Mouse (Mus musculus): Measurements from ENCODE around the gene Csad. TPM values are rescaled to one million over a fixed set of nuclear protein-coding genes. Genes with fewer than 3 reads are reported as not detected.

The Csad gene
- polyA plus RNA-seq, 1 experiment, result 77.6 TPM

DNA sequence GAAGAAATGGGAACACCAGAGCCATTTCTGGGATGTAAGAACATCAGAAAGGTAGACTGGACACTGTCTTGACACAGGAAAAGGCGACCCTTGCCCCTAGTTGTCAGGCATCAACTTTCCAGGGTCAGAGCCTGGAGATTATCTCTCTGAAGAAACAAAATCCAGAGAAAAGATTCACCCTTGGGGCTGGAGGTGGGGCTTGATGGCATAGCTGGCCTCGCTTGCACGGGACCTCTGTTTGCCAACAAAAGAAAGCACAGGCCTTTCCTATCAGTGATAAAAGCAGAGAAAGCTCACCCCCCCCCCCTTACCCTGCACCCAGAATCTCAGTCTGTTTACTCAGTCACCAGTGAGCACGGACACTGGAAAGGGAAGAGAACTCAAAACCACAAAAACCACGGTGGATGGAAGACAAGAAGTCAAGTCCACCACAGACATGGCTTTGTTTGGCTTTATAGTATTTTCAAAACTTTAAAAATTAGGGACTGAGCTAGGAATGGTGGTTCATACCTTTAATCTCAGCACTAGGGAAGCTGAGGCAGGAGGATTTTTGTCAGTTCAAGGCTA is 11.6 kb downstream of the Csad start:
- no peaks in the 10 kb centered on the region for H3K27me3 ChIP-seq (ENCODE audit: control insufficient read depth, insufficient read depth, low read length)
- TF ChIP-seq CTCF (IDR thresholded peaks at IDR 0.05; ENCODE audit: borderline replicate concordance, control insufficient read depth, extremely low read depth, insufficient read depth, low read length, poor library complexity) (no peak), POLR2A (IDR thresholded peaks at IDR 0.05; ENCODE audit: control insufficient read depth, extremely low read depth, insufficient read depth, low read length, poor library complexity) (no peak)
- no peak overlapping the region for H3K4me3 ChIP-seq (ENCODE audit: control insufficient read depth, insufficient read depth, low read length)
- no peak for DNase-seq
- 38% methylated on average over 5 of the region's 5 CpGs for WGBS
- no peaks in the 10 kb centered on the region for H3K4me1 ChIP-seq (replicated peaks; ENCODE audit: control insufficient read depth, insufficient read depth, low read length)
- H3K36me3 ChIP-seq (ENCODE audit: control insufficient read depth, insufficient read depth, low read length), result no peaks in the 10 kb centered on the region
- no peak overlapping the region for H3K27ac ChIP-seq (ENCODE audit: control insufficient read depth, insufficient read depth, low read length)

GRCm38 (mm10) chr15:102192271-102192812 is 12.2 kb downstream of the Csad start:
- no peak for DNase-seq
- Histone ChIP-seq H3K36me3 (ENCODE audit: control insufficient read depth, insufficient read depth, low read length) (no peaks in the 10 kb centered on the region), H3K4me3 (ENCODE audit: control insufficient read depth, insufficient read depth, low read length) (no peak overlapping the region), H3K27me3 (ENCODE audit: control insufficient read depth, insufficient read depth, low read length) (no peaks in the 10 kb centered on the region), H3K4me1 (replicated peaks; ENCODE audit: control insufficient read depth, insufficient read depth, low read length) (no peaks in the 10 kb centered on the region), H3K27ac (ENCODE audit: control insufficient read depth, insufficient read depth, low read length) (no peak overlapping the region)
- no peak for TF ChIP-seq POLR2A (IDR thresholded peaks at IDR 0.05; ENCODE audit: control insufficient read depth, extremely low read depth, insufficient read depth, low read length, poor library complexity)
- TF ChIP-seq CTCF (IDR thresholded peaks at IDR 0.05; ENCODE audit: borderline replicate concordance, control insufficient read depth, extremely low read depth, insufficient read depth, low read length, poor library complexity), result no peak
- WGBS, result 82% methylated on average over 7 of the region's 7 CpGs

DNA sequence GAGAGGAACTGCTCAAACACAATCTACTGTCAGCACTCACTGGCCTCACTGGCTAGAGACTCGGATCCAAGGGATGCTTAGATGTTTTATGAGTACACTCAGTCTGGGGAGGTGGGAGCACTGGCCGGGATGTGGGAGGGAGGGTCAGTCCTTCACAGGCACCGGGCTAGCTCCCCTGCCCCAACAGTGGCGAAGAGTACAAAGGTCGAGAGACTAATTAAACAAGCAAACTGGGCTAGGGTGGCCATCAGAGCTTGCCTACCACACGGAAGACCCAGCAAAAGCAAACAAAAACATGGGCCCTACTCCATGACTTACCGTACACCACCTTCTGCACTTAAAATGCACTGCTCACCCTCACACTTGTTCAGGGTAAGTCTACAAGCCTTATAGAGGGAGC is 12.8 kb downstream of the Csad start:
- Histone ChIP-seq H3K4me1 (replicated peaks; ENCODE audit: control insufficient read depth, insufficient read depth, low read length) (no peaks in the 10 kb centered on the region), H3K27ac (ENCODE audit: control insufficient read depth, insufficient read depth, low read length) (no peak overlapping the region), H3K36me3 (ENCODE audit: control insufficient read depth, insufficient read depth, low read length) (no peaks in the 10 kb centered on the region), H3K4me3 (ENCODE audit: control insufficient read depth, insufficient read depth, low read length) (no peak overlapping the region), H3K27me3 (ENCODE audit: control insufficient read depth, insufficient read depth, low read length) (no peaks in the 10 kb centered on the region)
- no peak for DNase-seq
- TF ChIP-seq POLR2A (IDR thresholded peaks at IDR 0.05; ENCODE audit: control insufficient read depth, extremely low read depth, insufficient read depth, low read length, poor library complexity) (no peak), CTCF (IDR thresholded peaks at IDR 0.05; ENCODE audit: borderline replicate concordance, control insufficient read depth, extremely low read depth, insufficient read depth, low read length, poor library complexity) (no peak)
- WGBS, result 94% methylated on average over 7 of the region's 7 CpGs

DNA sequence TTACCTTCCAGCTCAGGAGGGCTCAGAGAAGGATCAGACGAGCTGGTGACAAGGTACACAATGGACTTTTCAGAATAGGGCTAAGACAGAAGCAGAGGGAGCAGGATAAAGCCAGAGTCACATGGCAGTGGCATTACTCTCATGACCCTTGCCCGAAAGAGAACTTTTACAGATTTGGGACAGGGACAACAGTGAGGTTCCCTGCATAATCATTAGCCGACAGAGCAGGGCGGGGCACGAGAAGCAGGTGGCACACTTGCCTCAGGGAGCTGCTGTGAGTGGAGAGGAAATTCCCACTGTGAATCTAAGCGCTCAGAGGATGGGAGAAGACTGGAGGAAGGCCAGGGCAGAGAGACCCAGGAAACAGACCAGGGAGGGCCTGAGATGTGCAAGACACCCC is 15.6 kb downstream of the Csad start:
- H3K4me1 ChIP-seq (replicated peaks; ENCODE audit: control insufficient read depth, insufficient read depth, low read length), result no peaks in the 10 kb centered on the region
- no peak for DNase-seq
- H3K36me3 ChIP-seq (ENCODE audit: control insufficient read depth, insufficient read depth, low read length), result no peaks in the 10 kb centered on the region
- TF ChIP-seq CTCF (IDR thresholded peaks at IDR 0.05; ENCODE audit: borderline replicate concordance, control insufficient read depth, extremely low read depth, insufficient read depth, low read length, poor library complexity), result no peak
- TF ChIP-seq POLR2A (IDR thresholded peaks at IDR 0.05; ENCODE audit: control insufficient read depth, extremely low read depth, insufficient read depth, low read length, poor library complexity), result no peak
- no peaks in the 10 kb centered on the region for H3K27me3 ChIP-seq (ENCODE audit: control insufficient read depth, insufficient read depth, low read length)
- no peak overlapping the region for H3K27ac ChIP-seq (ENCODE audit: control insufficient read depth, insufficient read depth, low read length)
- no peak overlapping the region for H3K4me3 ChIP-seq (ENCODE audit: control insufficient read depth, insufficient read depth, low read length)
- WGBS, result 94% methylated on average over 6 of the region's 6 CpGs

- TF ChIP-seq POLR2A (IDR thresholded peaks at IDR 0.05; ENCODE audit: control insufficient read depth, extremely low read depth, insufficient read depth, low read length, poor library complexity) (no peak), CTCF (IDR thresholded peaks at IDR 0.05; ENCODE audit: borderline replicate concordance, control insufficient read depth, extremely low read depth, insufficient read depth, low read length, poor library complexity) (no peak)
- no peaks in the 10 kb centered on the region for H3K4me1 ChIP-seq (replicated peaks; ENCODE audit: control insufficient read depth, insufficient read depth, low read length)
- no peak for DNase-seq
- no peak overlapping the region for H3K4me3 ChIP-seq (ENCODE audit: control insufficient read depth, insufficient read depth, low read length)
- no peaks in the 10 kb centered on the region for H3K27me3 ChIP-seq (ENCODE audit: control insufficient read depth, insufficient read depth, low read length)
- H3K36me3 ChIP-seq (ENCODE audit: control insufficient read depth, insufficient read depth, low read length), result no peaks in the 10 kb centered on the region
- no peak overlapping the region for H3K27ac ChIP-seq (ENCODE audit: control insufficient read depth, insufficient read depth, low read length)
- 98% methylated on average over 10 of the region's 10 CpGs for WGBS
These were observed 16.4 kb downstream of the Csad start for GRCm38 (mm10) chr15:102188096-102188495.

- Histone ChIP-seq H3K4me1 (replicated peaks; ENCODE audit: control insufficient read depth, insufficient read depth, low read length) (no peaks in the 10 kb centered on the region), H3K36me3 (ENCODE audit: control insufficient read depth, insufficient read depth, low read length) (no peaks in the 10 kb centered on the region), H3K27ac (ENCODE audit: control insufficient read depth, insufficient read depth, low read length) (no peak overlapping the region), H3K27me3 (ENCODE audit: control insufficient read depth, insufficient read depth, low read length) (no peaks in the 10 kb centered on the region), H3K4me3 (ENCODE audit: control insufficient read depth, insufficient read depth, low read length) (no peak overlapping the region)
- no peak for DNase-seq
- 92% methylated on average over 11 of the region's 11 CpGs for WGBS
- TF ChIP-seq POLR2A (IDR thresholded peaks at IDR 0.05; ENCODE audit: control insufficient read depth, extremely low read depth, insufficient read depth, low read length, poor library complexity), result no peak
- TF ChIP-seq CTCF (IDR thresholded peaks at IDR 0.05; ENCODE audit: borderline replicate concordance, control insufficient read depth, extremely low read depth, insufficient read depth, low read length, poor library complexity), result no peak
These were observed 18.3 kb downstream of the Csad start for GRCm38 (mm10) chr15:102186239-102186638.

Measured in thymus, adult 2 months (tissue).